Mouse (Mus musculus): Measurements from ENCODE around the gene Plcg2.

Plcg2 gene

GRCm38 (mm10) chr8:117634406-117634805 is 136.3 kb downstream of the Plcg2 start:
- no peak for DNase-seq (ENCODE audit: low read depth)

- DNase-seq (ENCODE audit: low read depth), result no peak
Observed at GRCm38 (mm10) chr8:117637462-117637861, 139.4 kb downstream of the Plcg2 start.

- no peak for DNase-seq (ENCODE audit: low read depth)
Observed at GRCm38 (mm10) chr8:117639631-117640030, 141.5 kb downstream of the Plcg2 start.

- no peak for DNase-seq (ENCODE audit: low read depth)
Observed at GRCm38 (mm10) chr8:117645486-117645885, 147.4 kb downstream of the Plcg2 start.

GRCm38 (mm10) chr8:117646020-117646419 is 147.9 kb downstream of the Plcg2 start:
- peak; percentile 62 for DNase-seq (ENCODE audit: low read depth)

GRCm38 (mm10) chr8:117646440-117646839 is 148.3 kb downstream of the Plcg2 start:
- DNase-seq (ENCODE audit: low read depth), result no peak

- DNase-seq (ENCODE audit: low read depth), result no peak
Observed at GRCm38 (mm10) chr8:117652318-117652717, 154.2 kb downstream of the Plcg2 start.

- no peak for DNase-seq (ENCODE audit: low read depth)
Observed at GRCm38 (mm10) chr8:117658990-117659389, 160.9 kb downstream of the Plcg2 start.

GRCm38 (mm10) chr8:117660358-117661031 is 162.4 kb downstream of the Plcg2 start:
- DNase-seq (ENCODE audit: low read depth), result no peak

GRCm38 (mm10) chr8:117667349-117668124 is 169.4 kb downstream of the Plcg2 start:
- no peak for DNase-seq (ENCODE audit: low read depth)

GRCm38 (mm10) chr8:117670461-117670860 is 172.4 kb downstream of the Plcg2 start:
- DNase-seq (ENCODE audit: low read depth), result no peak

- no peak for DNase-seq (ENCODE audit: low read depth)
Observed at GRCm38 (mm10) chr8:117672558-117672957, 174.5 kb downstream of the Plcg2 start.

- DNase-seq (ENCODE audit: low read depth), result no peak
Observed at GRCm38 (mm10) chr8:117673430-117673830, 175.3 kb downstream of the Plcg2 start, which contains the start of gene Sdr42e1. TSS of gene Sdr42e1 (minus strand) at chr8:117673689.

GRCm38 (mm10) chr8:117675171-117675570 is 177.1 kb downstream of the Plcg2 start:
- no peak for DNase-seq (ENCODE audit: low read depth)

- DNase-seq (ENCODE audit: low read depth), result no peak
Observed at GRCm38 (mm10) chr8:117676460-117676859, 178.4 kb downstream of the Plcg2 start.

- no peak for DNase-seq (ENCODE audit: low read depth)
Observed at GRCm38 (mm10) chr8:117677011-117677410, 178.9 kb downstream of the Plcg2 start.

GRCm38 (mm10) chr8:117678650-117679049 is 180.6 kb downstream of the Plcg2 start:
- no peak for DNase-seq (ENCODE audit: low read depth)

GRCm38 (mm10) chr8:117683925-117684472 is 185.9 kb downstream of the Plcg2 start:
- peak; percentile 8 for DNase-seq (ENCODE audit: low read depth)

GRCm38 (mm10) chr8:117684504-117684903 is 186.4 kb downstream of the Plcg2 start:
- DNase-seq (ENCODE audit: low read depth), result no peak

All from NIH3T3 (cell line).